Mouse (Mus musculus): Measurements from ENCODE around the gene Cxcl10. TPM values are rescaled to one million over a fixed set of nuclear protein-coding genes. Genes with fewer than 3 reads are reported as not detected.

The Cxcl10 gene
- polyA plus RNA-seq, 1 experiment from 2014 or later: 0.74 TPM

DNA sequence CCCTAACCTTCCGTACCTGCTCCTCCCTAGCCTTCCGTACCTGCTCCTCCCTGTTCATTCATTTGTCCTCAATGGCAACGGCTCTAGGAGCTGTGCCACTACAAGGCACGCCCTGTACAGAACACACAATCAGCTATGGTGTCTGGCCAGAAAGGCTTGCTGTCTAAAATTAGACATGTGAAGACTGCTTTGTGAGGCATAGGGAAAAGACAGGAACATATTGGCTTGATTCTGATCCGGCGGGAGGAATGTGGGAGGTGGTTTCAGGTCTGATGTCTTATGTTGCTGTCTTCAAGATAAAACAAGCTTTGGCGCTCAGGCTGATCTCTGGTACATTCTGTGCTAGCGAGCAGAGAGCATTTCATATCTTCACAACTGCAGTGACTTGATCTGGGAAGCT is 41.9 kb upstream of the Cxcl10 start:
- no peak overlapping the region for H3K4me2 ChIP-seq (replicated peaks; ENCODE audit: low read depth)
- DNase-seq (ENCODE audit: low spot score): no peak
- 54% methylated on average over 8 of the region's 8 CpGs for WGBS
- H3K4me1 ChIP-seq (replicated peaks; ENCODE audit: control insufficient read depth, insufficient read depth): peaks cover 2% of the 10 kb centered on the region; the same call in 1 of the 2 replicates
- no peaks in the 10 kb centered on the region for H3K27me3 ChIP-seq (ENCODE audit: control insufficient read depth, insufficient read depth, low read length)
- no peak overlapping the region for H3K4me3 ChIP-seq (ENCODE audit: low read depth, low read length)
- no peak for TF ChIP-seq EP300 (optimal IDR thresholded peaks at IDR 0.05)
- TF ChIP-seq CTCF (IDR thresholded peaks at IDR 0.05; ENCODE audit: low read depth): no peak
- H3K27ac ChIP-seq (replicated peaks): no peak overlapping the region
- no peaks in the 10 kb centered on the region for H3K36me3 ChIP-seq (ENCODE audit: control insufficient read depth, insufficient read depth, low read length)
- H3K9me3 ChIP-seq (ENCODE audit: control insufficient read depth, low read length): no peaks in the 10 kb centered on the region
- 0 out of 2 replicates have a peak, but pooled peaks have one; percentile 53 for ATAC-seq (ENCODE audit: low FRiP score, low TSS enrichment)
- H3K9ac ChIP-seq (ENCODE audit: low read length): no peak overlapping the region

DNA sequence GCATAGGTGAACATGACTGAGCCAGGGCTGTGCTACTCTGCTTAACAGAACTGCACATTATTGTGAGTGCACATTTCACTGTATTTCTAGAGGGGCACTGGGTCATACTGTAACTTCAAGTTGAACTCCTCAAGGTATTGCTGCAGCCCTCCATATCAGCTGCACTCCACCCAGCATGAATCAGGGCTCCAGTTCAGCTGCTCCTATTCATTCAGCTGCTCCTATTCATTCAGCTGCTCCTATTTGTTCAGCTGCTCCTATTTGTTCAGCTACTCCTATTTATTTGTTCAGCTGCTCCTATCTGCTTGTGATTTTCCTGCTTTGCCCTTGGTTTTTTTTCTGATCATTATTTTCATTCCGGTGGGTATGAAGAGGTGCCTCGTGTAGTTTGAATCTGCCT is 41.3 kb upstream of the Cxcl10 start:
- Histone ChIP-seq H3K9me3 (ENCODE audit: control insufficient read depth, low read length) (no peaks in the 10 kb centered on the region), H3K4me3 (ENCODE audit: low read depth, low read length) (no peak overlapping the region), H3K27ac (replicated peaks) (no peak overlapping the region), H3K4me1 (replicated peaks; ENCODE audit: control insufficient read depth, insufficient read depth) (peaks cover 2% of the 10 kb centered on the region; the same call in 1 of the 2 replicates), H3K9ac (ENCODE audit: low read length) (no peak overlapping the region), H3K4me2 (replicated peaks; ENCODE audit: low read depth) (no peak overlapping the region), H3K36me3 (ENCODE audit: control insufficient read depth, insufficient read depth, low read length) (no peaks in the 10 kb centered on the region), H3K27me3 (ENCODE audit: control insufficient read depth, insufficient read depth, low read length) (no peaks in the 10 kb centered on the region)
- no peak for ATAC-seq (ENCODE audit: low FRiP score, low TSS enrichment)
- WGBS: 56% methylated on average over 2 of the region's 2 CpGs
- TF ChIP-seq EP300 (optimal IDR thresholded peaks at IDR 0.05) (no peak), CTCF (IDR thresholded peaks at IDR 0.05; ENCODE audit: low read depth) (no peak)
- DNase-seq (ENCODE audit: low spot score): no peak

DNA sequence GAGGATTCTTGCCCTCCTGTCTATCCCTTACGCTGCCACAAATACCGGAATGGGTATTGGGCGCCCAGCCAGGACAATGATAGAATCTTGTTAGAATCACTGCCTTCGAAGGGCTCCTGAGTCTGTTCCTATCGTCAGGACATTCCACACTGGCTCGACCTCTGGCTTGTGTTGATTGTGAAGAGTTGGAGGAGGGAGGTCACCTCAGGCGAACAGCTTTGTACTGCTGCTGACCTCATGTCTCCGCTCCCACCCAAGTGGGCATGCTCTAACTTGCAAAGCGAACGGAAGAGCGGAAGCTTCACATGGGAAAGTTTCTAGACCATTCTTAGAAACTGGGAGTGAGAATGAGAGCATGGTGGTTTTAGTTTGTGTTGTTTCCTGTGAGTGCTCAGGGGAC is 38.7 kb upstream of the Cxcl10 start:
- Histone ChIP-seq H3K4me2 (replicated peaks; ENCODE audit: low read depth) (no peak overlapping the region), H3K4me1 (replicated peaks; ENCODE audit: control insufficient read depth, insufficient read depth) (peaks cover 2% of the 10 kb centered on the region; the same call in 1 of the 2 replicates), H3K36me3 (ENCODE audit: control insufficient read depth, insufficient read depth, low read length) (no peaks in the 10 kb centered on the region), H3K9ac (ENCODE audit: low read length) (no peak overlapping the region), H3K9me3 (ENCODE audit: control insufficient read depth, low read length) (no peaks in the 10 kb centered on the region), H3K27me3 (ENCODE audit: control insufficient read depth, insufficient read depth, low read length) (no peaks in the 10 kb centered on the region), H3K4me3 (ENCODE audit: low read depth, low read length) (no peak overlapping the region), H3K27ac (replicated peaks) (no peak overlapping the region)
- 56% methylated on average over 11 of the region's 11 CpGs for WGBS
- no peak for TF ChIP-seq EP300 (optimal IDR thresholded peaks at IDR 0.05)
- TF ChIP-seq CTCF (IDR thresholded peaks at IDR 0.05; ENCODE audit: low read depth): no peak
- ATAC-seq (ENCODE audit: low FRiP score, low TSS enrichment) (no peak), DNase-seq (ENCODE audit: low spot score) (no peak)

DNA sequence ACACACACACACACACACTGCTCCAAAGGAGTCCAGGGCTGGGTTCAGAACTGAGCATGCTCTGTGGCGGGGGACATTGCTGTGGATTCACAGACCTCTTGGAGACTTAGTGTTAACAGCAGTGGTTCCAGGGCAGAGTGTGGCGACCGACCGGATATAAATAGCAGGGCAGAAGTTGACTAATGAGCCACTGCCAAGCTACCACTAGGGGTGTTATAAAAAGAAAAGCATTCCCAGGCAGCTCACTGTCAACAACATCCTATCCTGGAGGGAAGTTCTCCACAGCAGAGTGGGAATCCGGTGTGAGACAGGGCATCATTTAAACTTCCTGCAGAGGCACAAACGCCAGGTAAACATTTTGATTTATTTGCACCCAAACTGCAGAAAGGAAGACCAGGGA is 38.0 kb upstream of the Cxcl10 start:
- no peaks in the 10 kb centered on the region for H3K27me3 ChIP-seq (ENCODE audit: control insufficient read depth, insufficient read depth, low read length)
- H3K4me3 ChIP-seq (ENCODE audit: low read depth, low read length): no peak overlapping the region
- H3K9me3 ChIP-seq (ENCODE audit: control insufficient read depth, low read length): no peaks in the 10 kb centered on the region
- H3K27ac ChIP-seq (replicated peaks): no peak overlapping the region
- no peak overlapping the region for H3K4me2 ChIP-seq (replicated peaks; ENCODE audit: low read depth)
- H3K4me1 ChIP-seq (replicated peaks; ENCODE audit: control insufficient read depth, insufficient read depth): peaks cover 2% of the 10 kb centered on the region; the same call in 1 of the 2 replicates
- no peak for ATAC-seq (ENCODE audit: low FRiP score, low TSS enrichment)
- H3K36me3 ChIP-seq (ENCODE audit: control insufficient read depth, insufficient read depth, low read length): no peaks in the 10 kb centered on the region
- WGBS: 27% methylated on average over 6 of the region's 6 CpGs
- no peak for TF ChIP-seq EP300 (optimal IDR thresholded peaks at IDR 0.05)
- TF ChIP-seq CTCF (IDR thresholded peaks at IDR 0.05; ENCODE audit: low read depth): peak; percentile 54
- no peak for DNase-seq (ENCODE audit: low spot score)
- H3K9ac ChIP-seq (ENCODE audit: low read length): no peak overlapping the region

DNA sequence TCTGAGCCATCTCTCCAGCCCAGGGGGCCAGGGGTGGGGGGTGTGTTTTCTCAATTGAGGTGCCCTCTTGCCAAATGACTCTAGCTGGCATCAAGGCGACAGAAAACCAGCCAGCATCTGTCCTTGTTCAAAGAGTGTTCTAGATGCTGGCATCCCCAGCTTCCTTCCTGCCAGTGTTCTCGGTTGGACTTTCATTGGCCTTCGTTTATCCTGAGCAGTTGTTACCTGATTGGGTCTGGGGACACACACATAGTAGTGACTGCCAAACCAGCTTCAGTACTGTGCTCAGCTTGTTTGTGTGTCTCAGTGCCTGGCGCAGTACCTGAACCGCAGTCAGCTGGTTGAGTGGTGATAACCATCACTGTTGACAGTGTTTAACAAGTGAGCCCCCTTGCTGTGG is 37.4 kb upstream of the Cxcl10 start:
- DNase-seq (ENCODE audit: low spot score) (no peak), ATAC-seq (ENCODE audit: low FRiP score, low TSS enrichment) (no peak)
- WGBS: 77% methylated on average over 5 of the region's 5 CpGs
- Histone ChIP-seq H3K36me3 (ENCODE audit: control insufficient read depth, insufficient read depth, low read length) (no peaks in the 10 kb centered on the region), H3K9me3 (ENCODE audit: control insufficient read depth, low read length) (no peaks in the 10 kb centered on the region), H3K27ac (replicated peaks) (no peak overlapping the region), H3K27me3 (ENCODE audit: control insufficient read depth, insufficient read depth, low read length) (no peaks in the 10 kb centered on the region), H3K9ac (ENCODE audit: low read length) (no peak overlapping the region), H3K4me1 (replicated peaks; ENCODE audit: control insufficient read depth, insufficient read depth) (peaks cover 2% of the 10 kb centered on the region; the same call in 1 of the 2 replicates), H3K4me2 (replicated peaks; ENCODE audit: low read depth) (no peak overlapping the region), H3K4me3 (ENCODE audit: low read depth, low read length) (no peak overlapping the region)
- no peak for TF ChIP-seq EP300 (optimal IDR thresholded peaks at IDR 0.05)
- no peak for TF ChIP-seq CTCF (IDR thresholded peaks at IDR 0.05; ENCODE audit: low read depth)

DNA sequence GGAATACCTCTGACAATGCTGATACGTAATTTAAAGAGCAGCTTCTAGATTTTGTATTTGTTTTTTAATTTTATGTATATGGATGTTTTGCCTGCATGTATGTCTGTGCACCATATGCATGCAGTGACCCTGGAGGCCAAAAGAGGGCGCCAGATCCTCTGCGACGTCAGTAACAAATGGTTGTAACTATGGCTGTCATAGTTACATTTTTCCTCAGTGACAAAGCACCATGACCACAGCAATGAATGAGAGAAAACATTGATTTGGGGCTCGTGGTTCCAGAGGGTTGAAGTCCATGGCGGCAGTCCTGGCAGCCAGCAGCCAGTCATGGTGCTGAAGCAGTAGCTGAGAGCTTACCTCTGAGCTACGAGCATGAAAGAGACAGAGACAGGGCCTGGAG is 36.2 kb upstream of the Cxcl10 start:
- no peak overlapping the region for H3K9ac ChIP-seq (ENCODE audit: low read length)
- WGBS: 56% methylated on average over 7 of the region's 7 CpGs
- ATAC-seq (ENCODE audit: low FRiP score, low TSS enrichment) (peak; percentile 43), DNase-seq (ENCODE audit: low spot score) (peak; percentile 31)
- H3K27me3 ChIP-seq (ENCODE audit: control insufficient read depth, insufficient read depth, low read length): no peaks in the 10 kb centered on the region
- no peak overlapping the region for H3K27ac ChIP-seq (replicated peaks)
- no peak overlapping the region for H3K4me2 ChIP-seq (replicated peaks; ENCODE audit: low read depth)
- TF ChIP-seq EP300 (optimal IDR thresholded peaks at IDR 0.05) (no peak), CTCF (IDR thresholded peaks at IDR 0.05; ENCODE audit: low read depth) (peak; percentile 73)
- H3K36me3 ChIP-seq (ENCODE audit: control insufficient read depth, insufficient read depth, low read length): no peaks in the 10 kb centered on the region
- H3K9me3 ChIP-seq (ENCODE audit: control insufficient read depth, low read length): no peaks in the 10 kb centered on the region
- H3K4me1 ChIP-seq (replicated peaks; ENCODE audit: control insufficient read depth, insufficient read depth): peaks cover 2% of the 10 kb centered on the region; the same call in 1 of the 2 replicates
- H3K4me3 ChIP-seq (ENCODE audit: low read depth, low read length): no peak overlapping the region

Data from stomach, postnatal 0 days (tissue).